Comparison of ENCODE assay signal across 8 mouse cellular contexts in genomic region chr1:34139871-34140471, GRCm38 (mm10).
DNase-seq lines count a peak whose midpoint lies in the region; ATAC-seq and TF ChIP-seq lines count a peak whose summit lies in the region.

No protein-coding gene starts in this region.

- H3K36me3 ChIP-seq in kidney, embryonic 14.5 days (ENCODE audit: control insufficient read depth, insufficient read depth, low read length): no peaks in the 10 kb centered on the region
- H3K36me3 ChIP-seq in hindbrain, embryonic 11.5 days (ENCODE audit: control insufficient read depth, insufficient read depth, low read length): no peaks in the 10 kb centered on the region

- H3K9ac ChIP-seq in kidney, embryonic 14.5 days (ENCODE audit: low read depth, low read length): no peak overlapping the region
- no peak overlapping the region for H3K9ac ChIP-seq in hindbrain, embryonic 11.5 days (ENCODE audit: low read depth, low read length)

- no peaks in the 10 kb centered on the region for H3K27me3 ChIP-seq in kidney, embryonic 14.5 days (ENCODE audit: control insufficient read depth, insufficient read depth, low read length)
- no peaks in the 10 kb centered on the region for H3K27me3 ChIP-seq in hindbrain, embryonic 11.5 days (ENCODE audit: control insufficient read depth, insufficient read depth, low read length)

- peak overlapping the region; percentile 49; the same call in 1 of the 2 replicates for H3K27ac ChIP-seq in layer of hippocampus, adult 2 months
- H3K27ac ChIP-seq in kidney, embryonic 14.5 days (ENCODE audit: low read depth, low read length): no peak overlapping the region
- no peak overlapping the region for H3K27ac ChIP-seq in hindbrain, embryonic 11.5 days (ENCODE audit: low read depth, low read length)

- intact Hi-C loops in gastrocnemius, postnatal 36 days (cut with DNase I): no loop called here

- TF ChIP-seq CTCF in layer of hippocampus, adult 2 months (conservative IDR thresholded peaks at IDR 0.05): no peak

- no peak for DNase-seq in layer of hippocampus, adult 2 months (ENCODE audit: low spot score in 2 of 2)
- DNase-seq in layer of hippocampus, postnatal 10 days (ENCODE audit: low spot score in 2 of 2): no peak
- DNase-seq in adrenal gland, postnatal 14 days: peak; percentile 56
- peak; percentile 54 to 69 for DNase-seq in lung, postnatal 4 days
- DNase-seq in gastrocnemius, postnatal 36 days: no peak
- DNase-seq in hindbrain, embryonic 11.5 days (ENCODE audit: low spot score): no peak
- DNase-seq in heart, adult 9 months (ENCODE audit: low spot score in 2 of 2): no peak

- H3K4me3 ChIP-seq in layer of hippocampus, adult 2 months: no peak overlapping the region
- no peak overlapping the region for H3K4me3 ChIP-seq in kidney, embryonic 14.5 days (ENCODE audit: low read length)
- H3K4me3 ChIP-seq in hindbrain, embryonic 11.5 days (ENCODE audit: low read depth, low read length): no peak overlapping the region

- 0 out of 2 replicates have a peak, but pooled peaks have one; percentile 59 for ATAC-seq in kidney, embryonic 14.5 days (ENCODE audit: low FRiP score, low TSS enrichment)
- no peak for ATAC-seq in hindbrain, embryonic 11.5 days (ENCODE audit: low FRiP score)

- WGBS in kidney, embryonic 14.5 days: 75% methylated on average over 6 of the region's 6 CpGs
- WGBS in hindbrain, embryonic 11.5 days: 86% methylated on average over 6 of the region's 6 CpGs

- peaks cover 17% of the 10 kb centered on the region; the same call in 1 of the 2 replicates for H3K4me1 ChIP-seq in kidney, embryonic 14.5 days (ENCODE audit: control insufficient read depth, insufficient read depth, low read length)
- no peaks in the 10 kb centered on the region for H3K4me1 ChIP-seq in hindbrain, embryonic 11.5 days (replicated peaks; ENCODE audit: control insufficient read depth, insufficient read depth, low read length)

- H3K4me2 ChIP-seq in kidney, embryonic 14.5 days (replicated peaks; ENCODE audit: low read depth, low read length): no peak overlapping the region
- H3K4me2 ChIP-seq in hindbrain, embryonic 11.5 days (replicated peaks; ENCODE audit: low read depth, low read length): no peak overlapping the region

- no peaks in the 10 kb centered on the region for H3K9me3 ChIP-seq in kidney, embryonic 14.5 days (ENCODE audit: control insufficient read depth, low read length)
- no peaks in the 10 kb centered on the region for H3K9me3 ChIP-seq in hindbrain, embryonic 11.5 days (ENCODE audit: control insufficient read depth, low read length)

Comparison
In these comparisons a context has a peak if more than half of its experiments do, and no peak if none do; other contexts are left out.
1. DNase-seq: peak in adrenal gland, postnatal 14 days (single experiment) and lung, postnatal 4 days (2 of 2); none in layer of hippocampus, adult 2 months (0 of 2), layer of hippocampus, postnatal 10 days (0 of 2), gastrocnemius, postnatal 36 days (0 of 2), hindbrain, embryonic 11.5 days (single experiment) and heart, adult 9 months (0 of 2).